Mouse (Mus musculus): ENCODE data around the gene Rph3a. TPM values are rescaled to one million over a fixed set of nuclear protein-coding genes. Genes with fewer than 3 reads are reported as not detected.

Rph3a gene
- polyA plus RNA-seq, 1 experiment from 2014 or later, result 0.19 TPM

Other genes starting within 250 kb of the Rph3a start
- gene Oas3, start 232.4 kb downstream of the Rph3a start, polyA plus RNA-seq (2015; fragmentation: Nextera tagmentation; extraction: Ambion mirVana), result 0.13 and 0.14 TPM in 2 replicates
- not detected in 2 replicates for gene Oas1e, start 214.6 kb downstream of the Rph3a start, polyA plus RNA-seq (2015; fragmentation: Nextera tagmentation; extraction: Ambion mirVana)
- 0.34 and 0.65 TPM in 2 replicates for gene Oas1c, start 197.6 kb downstream of the Rph3a start, polyA plus RNA-seq (2015; fragmentation: Nextera tagmentation; extraction: Ambion mirVana)
- gene Oas1f, start 162.7 kb downstream of the Rph3a start, polyA plus RNA-seq (2015; fragmentation: Nextera tagmentation; extraction: Ambion mirVana), result 1.0 and 1.3 TPM in 2 replicates
- not detected in 2 replicates for gene Oas1h, start 148.7 kb downstream of the Rph3a start, polyA plus RNA-seq (2015; fragmentation: Nextera tagmentation; extraction: Ambion mirVana)
- 0.95 and 1.1 TPM in 2 replicates for gene Oas1g, start 122.5 kb downstream of the Rph3a start, polyA plus RNA-seq (2015; fragmentation: Nextera tagmentation; extraction: Ambion mirVana)
- 2.2 and 2.7 TPM in 2 replicates for gene Oas1a, start 102.6 kb downstream of the Rph3a start, polyA plus RNA-seq (2015; fragmentation: Nextera tagmentation; extraction: Ambion mirVana)
- gene Oas1d, start 95.6 kb downstream of the Rph3a start, polyA plus RNA-seq (2015; fragmentation: Nextera tagmentation; extraction: Ambion mirVana), result not detected in 2 replicates
- 21.1 and 24.3 TPM in 2 replicates for gene Ptpn11, start 181.3 kb upstream of the Rph3a start, polyA plus RNA-seq (2015; fragmentation: Nextera tagmentation; extraction: Ambion mirVana)
- 610 and 617 TPM in 2 replicates for gene Rpl6, start 194.4 kb upstream of the Rph3a start, polyA plus RNA-seq (2015; fragmentation: Nextera tagmentation; extraction: Ambion mirVana)
- gene Hectd4, start 210.1 kb upstream of the Rph3a start, polyA plus RNA-seq (2015; fragmentation: Nextera tagmentation; extraction: Ambion mirVana), result 5.5 and 5.7 TPM in 2 replicates

All from embryonic facial prominence, embryonic 15.5 days (tissue).